Mouse (Mus musculus) left cerebral cortex, postnatal 14 days (tissue): ENCODE measurements around the gene Slc10a6. TPM values are rescaled to one million over a fixed set of nuclear protein-coding genes. Genes with fewer than 3 reads are reported as not detected.

Experiments
- DNase-seq, 2 experiments: peaks; one replicate each; pipeline ENCODE4 v3.0.0; 2021 to 2022; ENCODE audit warnings: low spot score in 2 of 2, mixed read lengths in 1 of 2
- intact Hi-C: fragments of 180-260 bp; cut with DNase I; formaldehyde crosslinking; loops from one replicate; pipeline ENCODE4 v1.15.1; 2025
- total RNA-seq, 2 experiments: library from RNA; stranded (reverse); gene quantifications; 2 replicates each; pipeline ENCODE4 v1.2.3; 2021

The Slc10a6 gene
- total RNA-seq, 2 experiments from 2014 or later: 0.15 TPM

DNA sequence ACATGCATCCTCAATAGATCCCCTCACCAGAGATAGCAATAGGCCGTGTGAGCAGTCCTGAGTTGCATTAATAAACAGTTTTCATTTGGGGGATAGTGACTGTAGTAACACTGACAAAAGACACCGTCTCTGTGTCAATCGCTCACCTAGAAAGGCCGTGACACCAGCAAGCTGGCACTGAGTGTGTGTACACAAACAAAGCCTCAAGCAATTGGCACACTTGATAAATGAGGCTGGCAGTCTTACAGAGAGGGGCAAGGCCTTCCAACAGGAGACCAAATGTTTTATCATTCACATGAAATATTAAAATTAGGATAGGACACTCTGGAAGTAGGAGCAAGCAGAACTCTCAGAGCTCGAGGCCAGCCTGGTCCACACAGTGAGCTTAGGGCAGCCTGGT, 6.9 kb downstream of the Slc10a6 start:
- no peak for DNase-seq
- intact Hi-C loops: no loop called here

DNA sequence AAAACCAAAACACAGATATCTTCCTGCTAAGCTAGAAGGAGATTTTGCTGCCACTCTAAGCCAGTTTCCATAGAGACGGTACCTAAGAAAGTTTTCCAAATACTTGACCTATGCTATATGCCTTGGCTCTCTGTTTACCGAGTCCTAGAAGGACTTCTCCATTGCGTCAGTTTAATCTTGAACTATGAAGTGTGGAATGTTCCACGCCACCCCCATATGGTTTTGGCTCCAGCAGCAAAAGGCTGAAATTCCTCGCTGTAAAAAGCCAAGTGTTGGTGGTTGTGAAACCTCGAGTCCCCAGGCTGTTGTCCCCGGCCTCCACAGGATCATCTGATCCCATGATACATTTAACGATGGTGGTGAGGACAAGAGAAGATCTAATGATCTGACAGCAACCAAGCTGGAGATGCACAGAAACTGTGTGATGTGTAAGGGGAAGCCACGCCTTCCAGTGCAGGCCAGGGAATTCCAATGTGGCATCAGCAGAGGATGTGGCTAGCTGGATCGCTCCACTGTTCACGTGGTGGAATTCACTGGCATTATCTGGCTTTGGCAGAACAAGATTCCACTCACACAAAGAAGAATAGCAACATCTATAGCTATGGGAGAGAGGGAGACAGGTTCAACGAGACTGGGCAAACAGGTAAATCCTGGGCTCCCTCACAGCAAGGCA, 8.8 kb downstream of the Slc10a6 start:
- no peak for DNase-seq
- intact Hi-C loops: no loop called here

DNA sequence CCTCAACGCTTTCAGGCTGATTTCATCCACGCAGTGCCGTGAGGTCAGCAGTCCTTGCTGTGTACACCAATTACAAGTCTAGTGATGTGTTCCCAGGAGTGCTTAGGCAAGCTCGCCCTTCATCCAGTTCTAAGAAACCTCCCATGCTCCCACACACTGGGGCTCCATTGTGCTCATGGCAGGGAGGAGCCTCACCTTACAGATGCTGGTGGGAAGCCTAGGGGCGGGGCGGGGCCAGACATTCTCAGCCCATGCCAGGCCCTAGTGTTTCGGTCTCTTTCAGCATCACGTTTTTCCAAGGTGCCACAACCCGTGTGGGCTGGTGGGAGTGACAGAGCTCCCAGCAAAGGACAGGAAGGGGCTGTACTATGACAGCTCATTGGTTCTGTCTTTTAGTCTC, 12.0 kb downstream of the Slc10a6 start:
- intact Hi-C loops: no loop called here
- DNase-seq: no peak

DNA sequence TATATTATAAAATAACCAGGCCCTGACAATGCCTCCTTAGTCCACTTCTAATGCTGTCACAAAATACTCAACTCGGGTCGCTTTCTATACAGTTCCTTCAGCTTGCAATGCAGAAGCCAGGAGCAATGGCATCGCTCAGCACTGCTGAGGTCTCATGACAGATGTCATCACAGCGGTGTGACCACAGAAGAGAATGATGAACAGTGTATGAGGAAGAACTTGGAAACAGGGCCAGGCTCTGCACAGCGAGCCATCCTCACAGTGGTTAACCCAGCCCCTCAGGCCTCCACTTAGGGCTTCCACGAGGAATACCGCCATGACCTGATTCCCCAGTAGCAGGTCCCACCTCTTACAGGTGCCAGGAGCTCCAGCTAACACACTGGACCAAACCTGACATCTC, 14.8 kb downstream of the Slc10a6 start:
- intact Hi-C loops: no loop called here
- no peak for DNase-seq

DNA sequence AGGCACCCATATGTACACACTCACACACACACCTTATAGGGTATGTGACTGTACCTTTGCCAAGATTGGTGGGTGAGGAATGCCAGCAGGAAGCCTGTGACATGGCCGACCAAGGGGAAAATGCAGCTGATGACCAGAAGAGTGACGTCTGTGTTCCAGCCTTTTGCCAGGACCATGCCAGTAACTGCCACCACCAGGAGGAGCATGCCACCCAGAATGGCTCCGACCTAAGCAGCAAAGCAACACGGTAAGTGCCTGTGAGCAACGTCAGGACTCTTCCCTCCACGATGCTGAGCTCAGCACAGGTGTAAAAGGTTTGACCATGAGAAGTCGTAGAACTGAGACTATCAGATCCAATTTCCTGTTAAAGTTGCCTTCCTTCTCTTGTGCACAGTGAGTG, 16.9 kb downstream of the Slc10a6 start:
- intact Hi-C loops: no loop called here
- DNase-seq: no peak

DNA sequence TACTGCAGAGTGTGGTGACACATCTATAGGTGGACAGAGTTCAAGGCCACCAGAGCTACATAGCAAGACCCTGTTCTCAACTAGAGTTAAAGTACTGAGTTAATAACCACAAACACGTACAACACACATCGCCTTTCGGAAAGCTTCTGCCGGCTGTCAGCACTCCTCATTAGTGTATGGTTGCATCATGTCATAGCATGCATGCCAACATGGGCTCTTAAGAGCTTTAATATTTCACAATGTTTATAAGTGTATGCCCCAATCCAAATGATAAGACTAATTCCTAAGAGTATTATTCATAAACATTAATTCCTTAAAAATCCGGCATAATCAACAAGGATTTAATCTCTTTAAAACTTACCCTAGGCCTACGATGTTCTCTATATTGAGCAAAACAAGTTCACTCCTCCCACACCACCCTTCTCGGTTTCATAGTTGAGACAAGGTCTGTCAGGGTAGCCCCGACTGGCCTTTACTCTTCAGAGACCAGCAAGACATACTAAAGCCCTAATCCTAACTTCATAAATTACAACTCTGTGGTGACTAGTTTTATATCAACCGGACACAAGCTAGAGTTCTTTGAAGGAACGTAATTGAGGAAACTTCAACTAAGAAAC, 18.2 kb downstream of the Slc10a6 start:
- intact Hi-C loops: no loop called here
- DNase-seq: no peak

DNA sequence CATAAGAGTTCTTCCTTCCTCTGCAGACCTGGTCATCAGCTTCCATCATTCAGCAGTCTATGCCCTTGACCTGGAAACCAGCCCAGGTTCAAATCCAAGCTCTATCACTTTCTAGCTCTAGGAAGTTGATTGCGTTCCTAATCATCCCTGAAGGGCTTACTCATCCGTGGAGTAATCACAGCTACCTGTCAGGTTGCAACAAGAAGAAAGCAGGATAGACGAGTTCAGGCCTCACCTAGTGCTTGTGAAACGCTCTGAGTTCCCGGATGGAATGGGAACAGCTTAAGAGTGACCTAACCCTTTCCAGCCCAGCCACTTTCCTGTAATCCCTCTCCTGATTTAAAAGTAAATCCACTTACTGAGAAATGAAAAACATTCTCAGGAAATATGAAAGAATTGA, 19.1 kb downstream of the Slc10a6 start:
- intact Hi-C loops: no loop called here
- DNase-seq: no peak

DNA sequence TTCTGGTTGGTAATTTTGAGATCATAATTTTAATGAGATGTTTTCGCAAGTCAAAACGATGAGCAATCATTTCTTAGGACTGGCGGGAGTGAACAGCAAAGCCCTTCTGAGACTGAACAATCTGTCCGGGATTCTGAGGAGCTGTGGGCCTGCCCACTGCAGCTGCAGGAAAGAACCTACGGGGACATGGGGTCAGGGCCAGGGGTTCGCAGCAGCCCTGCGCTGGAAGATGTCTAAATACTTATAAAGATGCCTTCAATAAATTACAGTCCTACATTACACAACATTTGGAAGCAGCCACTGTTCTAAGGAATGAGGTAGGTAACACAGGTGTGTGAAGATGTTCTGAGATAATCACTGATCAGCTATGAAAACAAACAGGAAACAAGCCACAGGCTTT, 23.5 kb downstream of the Slc10a6 start:
- no peak for DNase-seq
- intact Hi-C loops: no loop called here

DNA sequence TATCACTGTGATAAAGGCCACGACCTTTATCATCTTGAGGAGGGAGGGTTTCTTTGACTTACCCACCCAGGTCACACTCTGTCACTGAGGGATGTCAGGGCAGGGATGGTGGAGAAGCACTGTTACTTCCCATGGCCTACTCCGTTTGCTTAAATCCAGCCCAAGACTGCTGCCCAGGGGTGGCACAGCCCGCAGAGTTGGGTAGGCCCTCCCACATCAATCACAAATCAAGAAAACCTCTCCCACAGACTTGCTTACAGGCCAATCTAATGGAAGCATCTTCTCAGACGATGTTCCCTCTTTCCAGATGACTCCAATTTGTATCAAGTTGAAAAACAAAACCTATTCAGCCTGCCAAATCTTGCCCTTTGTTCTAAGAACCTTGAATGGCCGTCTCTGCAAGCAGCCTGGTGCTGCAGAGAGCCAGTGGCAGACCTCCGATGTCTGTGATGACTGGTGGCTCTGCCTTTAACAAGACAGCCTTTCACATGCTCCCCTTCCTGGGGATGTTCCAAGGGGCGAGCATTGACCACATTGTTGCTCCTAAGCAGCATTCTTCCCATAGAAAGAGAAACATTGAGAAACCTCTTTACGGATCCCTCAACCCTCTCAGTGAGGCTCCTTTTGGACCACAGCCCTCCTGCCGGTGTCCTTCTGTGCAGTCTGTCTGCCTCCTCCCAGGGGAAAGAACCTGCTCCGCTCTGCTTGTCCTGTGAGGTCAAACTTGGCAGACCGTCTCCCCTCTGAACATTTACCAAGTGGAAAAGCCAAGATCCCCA, 25.9 kb downstream of the Slc10a6 start:
- no peak for DNase-seq
- intact Hi-C loops: no loop called here

DNA sequence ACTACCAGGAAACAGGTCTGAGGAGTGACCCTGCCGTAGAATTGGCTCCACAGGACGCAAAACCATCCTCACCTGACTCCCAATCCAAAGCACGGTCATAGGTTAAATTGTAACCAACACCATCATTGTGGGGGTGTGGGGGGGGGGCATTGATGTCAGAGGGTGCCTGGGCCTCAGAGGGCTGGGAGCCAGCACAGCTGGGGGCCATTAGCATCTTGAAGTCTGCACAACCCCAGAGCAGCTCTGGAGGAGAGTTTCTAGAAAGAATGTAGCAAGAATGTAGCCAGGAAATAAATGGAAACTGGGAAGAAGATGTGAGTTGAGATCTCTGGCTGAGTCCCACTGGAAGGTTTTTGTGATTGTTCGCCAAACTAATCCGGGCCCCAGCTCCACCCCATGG, 30.3 kb downstream of the Slc10a6 start:
- no peak for DNase-seq
- intact Hi-C loops: no loop called here

DNA sequence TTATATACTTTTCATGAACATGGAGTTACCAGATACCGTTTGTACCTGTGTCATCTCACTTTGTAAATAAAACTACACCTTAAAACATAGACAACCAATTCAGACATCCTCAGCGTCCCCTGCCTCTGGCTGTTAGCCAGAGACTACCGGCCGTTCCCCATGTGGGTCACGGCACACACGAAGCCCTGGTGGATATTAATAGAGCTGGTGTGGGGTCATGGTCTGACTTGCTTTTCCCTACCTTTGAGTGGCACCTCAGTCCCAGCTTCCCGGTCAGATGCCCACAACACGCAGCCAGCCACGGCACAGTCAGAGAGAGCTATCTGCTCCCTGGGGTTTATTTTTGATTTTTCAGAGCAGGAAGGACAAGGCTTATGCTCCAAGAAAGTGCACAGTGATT, 30.9 kb downstream of the Slc10a6 start:
- intact Hi-C loops: no loop called here
- DNase-seq: no peak

DNA sequence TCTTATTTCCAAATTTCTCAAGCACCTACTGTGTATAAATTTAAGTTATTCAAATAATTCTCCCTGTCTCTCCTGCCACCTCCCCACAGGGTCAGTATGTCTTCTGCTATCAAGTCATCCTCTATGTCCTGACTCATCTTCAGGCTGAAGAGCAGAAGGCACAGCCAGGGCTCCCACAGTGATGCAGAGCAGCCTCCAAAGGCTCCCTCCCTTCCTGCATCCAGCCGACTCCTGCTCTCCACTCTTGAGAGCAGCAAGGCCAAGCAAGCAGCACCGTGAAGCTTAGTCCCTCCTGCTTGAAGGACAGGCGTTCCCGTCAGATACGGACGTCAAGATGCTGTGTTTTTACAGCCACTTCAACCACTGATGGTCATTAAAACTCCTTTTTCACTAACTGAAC, 31.6 kb downstream of the Slc10a6 start:
- no peak for DNase-seq
- intact Hi-C loops: no loop called here

DNA sequence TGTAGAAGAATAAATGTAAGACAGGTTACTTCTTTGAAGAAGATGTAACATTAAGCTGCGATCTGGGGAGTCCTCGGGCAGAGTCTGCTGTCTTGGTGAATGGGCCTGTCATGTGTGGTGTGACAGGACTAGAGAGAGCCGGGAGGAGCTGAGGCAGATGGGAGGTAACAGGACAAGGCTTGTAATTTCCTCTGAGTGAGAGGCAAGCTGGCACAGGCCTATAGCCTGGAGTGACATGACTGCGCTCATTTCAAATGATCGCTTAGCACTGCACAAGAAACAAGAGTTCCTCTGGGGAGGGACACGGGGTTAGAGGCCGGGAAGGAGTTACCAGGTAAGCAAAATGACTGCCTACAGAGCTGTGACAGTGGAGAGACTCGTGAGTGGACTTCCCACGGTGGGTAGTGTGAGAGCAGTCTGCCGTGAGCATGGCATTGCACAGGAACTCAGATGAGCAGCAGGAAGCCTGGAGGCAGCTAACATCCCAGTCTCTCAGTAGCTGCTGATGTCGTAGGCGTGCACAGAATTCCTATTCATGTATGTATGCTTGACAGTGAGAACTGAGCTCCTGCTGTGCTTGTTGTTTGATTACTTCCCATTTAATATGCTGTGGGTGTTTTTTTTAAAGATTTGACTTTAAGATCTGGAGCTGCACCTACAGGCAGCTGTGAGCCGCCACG, 32.6 kb downstream of the Slc10a6 start:
- intact Hi-C loops: no loop called here
- DNase-seq: no peak

DNA sequence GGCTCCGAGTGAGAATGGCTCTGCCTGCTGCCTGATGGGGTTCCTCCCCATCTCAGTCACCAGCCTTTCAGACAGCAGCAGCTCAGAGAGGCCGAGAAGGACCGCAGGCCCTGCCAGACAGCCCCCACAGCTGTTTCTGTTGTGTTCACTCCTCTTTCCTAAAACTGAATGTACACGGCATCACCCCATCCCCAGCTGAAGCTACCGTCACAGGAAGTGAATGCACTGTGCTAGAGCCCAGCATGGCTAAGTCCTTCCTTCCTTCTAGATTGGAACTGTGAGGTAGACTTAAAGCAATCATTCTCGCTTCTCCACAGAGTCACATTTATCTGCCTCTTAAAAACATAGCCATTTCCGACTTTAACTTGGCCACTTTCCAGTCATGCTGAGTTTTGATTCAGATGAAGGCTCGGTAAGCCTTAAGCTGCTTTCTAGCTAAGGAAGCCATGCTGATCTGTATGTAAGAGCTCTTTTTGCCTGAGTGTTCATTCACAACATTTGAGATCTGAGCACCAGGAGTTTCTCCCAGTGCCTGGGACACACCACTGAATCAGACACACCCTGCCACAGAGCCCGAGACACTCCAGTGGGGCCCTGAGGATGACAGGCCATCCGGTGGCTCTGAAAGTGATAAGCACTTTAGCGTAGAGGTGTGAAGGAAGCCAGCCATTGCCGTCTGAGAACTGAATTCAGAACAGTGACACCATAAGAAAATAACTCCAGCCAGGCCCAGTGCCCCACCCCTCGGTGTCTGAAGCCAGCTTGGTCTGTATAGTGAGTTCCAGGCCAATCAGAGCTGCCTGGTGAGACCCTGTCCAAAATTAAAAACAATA, 33.6 kb downstream of the Slc10a6 start:
- intact Hi-C loops: no loop called here

DNA sequence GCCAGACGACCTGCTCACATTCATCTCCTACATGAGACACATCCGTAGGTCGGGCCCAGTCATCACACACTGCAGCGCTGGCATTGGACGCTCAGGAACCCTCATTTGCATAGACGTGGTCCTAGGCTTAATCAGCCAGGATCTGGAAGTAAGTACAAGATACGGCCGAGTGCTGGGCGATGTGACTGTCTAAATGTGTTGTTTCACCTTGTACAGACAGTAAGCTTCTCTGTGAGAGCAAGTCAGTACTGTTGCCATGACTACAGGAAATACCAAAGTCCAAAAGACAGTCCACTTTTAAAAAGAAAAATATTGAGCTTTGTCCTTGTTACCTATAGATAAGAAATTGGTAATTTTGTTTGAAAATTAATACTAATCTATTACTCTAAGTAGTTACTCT, 35.6 kb downstream of the Slc10a6 start:
- intact Hi-C loops: no loop called here

More for the DNA sequence above, 33.6 kb downstream of the Slc10a6 start:
- no peak for DNase-seq

DNA sequence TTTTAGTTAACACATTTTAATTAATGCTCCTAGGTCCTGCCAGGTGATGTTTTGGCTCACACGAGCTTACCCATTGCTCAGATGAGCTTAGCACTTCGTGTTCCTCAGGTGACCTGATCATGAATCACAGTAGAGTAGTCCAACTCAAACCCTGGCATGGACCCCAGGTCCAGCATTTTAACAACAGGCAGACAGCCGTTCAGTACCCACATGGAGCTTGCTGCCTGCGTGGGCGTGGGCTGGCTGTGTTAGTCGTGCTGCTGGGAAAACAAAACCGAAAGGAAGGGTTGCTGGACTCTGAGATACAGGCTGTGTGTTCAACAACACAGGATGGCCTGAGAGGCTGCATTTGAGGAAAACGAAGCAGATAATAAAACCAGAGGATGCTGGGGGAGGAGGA, 36.5 kb downstream of the Slc10a6 start:
- peak; percentile 19 to 41 for DNase-seq
- intact Hi-C loops: no loop called here

More for the DNA sequence above, 35.6 kb downstream of the Slc10a6 start:
- DNase-seq: no peak

DNA sequence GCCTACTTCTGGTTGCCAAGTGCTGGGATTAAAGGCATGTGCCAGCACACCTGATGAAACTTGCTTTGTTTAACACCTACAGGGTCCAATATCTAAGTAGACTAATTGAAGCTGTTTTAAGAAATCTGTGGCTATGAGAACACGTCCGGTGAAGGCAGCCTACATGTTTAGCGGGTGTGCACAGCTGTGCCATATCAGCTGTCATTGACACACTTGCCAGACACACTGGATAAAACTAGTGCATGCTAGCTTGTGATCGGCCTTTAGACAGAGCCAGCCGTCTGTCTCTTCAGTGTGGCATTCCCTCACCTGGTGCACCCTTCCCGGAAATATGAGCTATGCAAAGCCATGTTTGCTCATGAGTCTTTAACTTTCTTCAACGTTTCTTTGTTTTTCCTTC, 37.4 kb downstream of the Slc10a6 start:
- intact Hi-C loops: no loop called here
- DNase-seq: no peak

DNA sequence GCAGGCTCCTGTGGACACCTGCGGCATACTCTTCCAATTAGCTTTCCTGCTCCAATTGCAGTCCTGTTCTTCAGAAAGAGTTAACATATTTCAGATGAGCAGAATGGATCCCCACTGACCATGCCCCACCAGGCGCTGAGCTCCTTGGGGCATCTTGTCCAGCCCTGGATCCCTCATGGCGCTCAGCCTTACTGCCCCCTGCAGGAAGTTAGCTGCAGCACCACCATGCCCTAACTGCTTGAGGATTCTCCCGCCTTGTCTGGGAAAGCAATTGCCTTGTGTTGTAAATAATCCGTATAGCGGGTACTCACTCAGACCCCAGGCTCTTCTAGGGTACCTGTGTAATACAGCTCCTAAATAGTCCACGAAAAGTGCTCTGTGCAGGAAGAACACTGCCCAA, 42.0 kb downstream of the Slc10a6 start:
- DNase-seq: no peak
- intact Hi-C loops: no loop called here

DNA sequence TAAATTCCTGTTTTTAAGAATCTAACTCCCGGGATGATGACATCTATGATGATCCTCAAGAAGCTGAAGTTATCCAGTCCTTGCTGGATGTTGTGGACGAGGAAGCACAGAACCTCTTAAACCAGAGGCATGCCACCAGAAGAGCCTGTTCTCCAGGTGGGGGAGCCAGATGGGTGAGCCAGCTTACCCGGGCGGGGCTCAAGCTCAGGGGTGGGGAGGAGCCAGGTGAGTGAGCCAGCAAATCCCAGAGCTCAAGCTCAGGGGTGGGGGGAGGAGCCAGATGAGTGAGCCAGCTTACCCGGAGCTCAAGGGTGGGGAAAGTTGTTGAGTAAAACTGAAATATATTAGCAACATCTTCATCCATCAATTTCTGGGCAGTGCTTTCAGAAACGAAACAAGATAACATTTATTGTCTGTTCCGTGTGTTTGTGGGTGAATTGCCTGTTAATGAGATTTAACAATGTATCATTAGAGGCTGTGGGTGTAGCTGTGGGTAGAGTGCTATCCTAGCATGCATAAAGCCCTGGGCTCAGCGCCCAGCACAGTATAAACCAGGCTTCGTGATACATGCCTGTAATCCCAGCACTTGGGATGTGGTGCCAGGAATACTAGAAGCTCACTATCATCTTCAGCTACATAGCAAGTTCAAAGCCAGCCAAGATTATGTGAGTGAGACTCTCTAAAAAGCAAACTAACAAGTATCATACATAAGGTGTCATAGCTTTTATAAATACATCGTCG, 49.4 kb downstream of the Slc10a6 start:
- DNase-seq: peak in 1 of 2 experiments; percentile 31
- intact Hi-C loops: no loop called here
